Mouse (Mus musculus) fibroblast of lung, adult 2 months (primary cell): ENCODE measurements around the gene Asns.
"Not testable (repeated sequence)": the region's sequence is repeated elsewhere in the genome, so short reads cannot be mapped to it uniquely, and the experiment has no call there.

Experiments used
- DNase-seq: peaks from one replicate; pipeline ENCODE4 v3.0.0-alpha.2; 2011; ENCODE audit warnings: low read depth

Asns gene

GRCm38 (mm10) chr6:7676194-7676901 is 16.7 kb downstream of the Asns start:
- DNase-seq = no peak

GRCm38 (mm10) chr6:7672438-7673253 is 20.4 kb downstream of the Asns start:
- DNase-seq = peak; percentile 51

- DNase-seq = no peak
Measured at GRCm38 (mm10) chr6:7671429-7671828, 21.6 kb downstream of the Asns start.

GRCm38 (mm10) chr6:7670588-7670987 is 22.5 kb downstream of the Asns start:
- no peak for DNase-seq

- no peak for DNase-seq
Measured at GRCm38 (mm10) chr6:7669721-7670120, 23.3 kb downstream of the Asns start.

- DNase-seq = no peak
Measured at GRCm38 (mm10) chr6:7668332-7668731, 24.7 kb downstream of the Asns start.

- DNase-seq = not testable (repeated sequence)
Measured at GRCm38 (mm10) chr6:7665902-7666301, 27.2 kb downstream of the Asns start.

GRCm38 (mm10) chr6:7661455-7661854 is 31.6 kb downstream of the Asns start:
- no peak for DNase-seq

GRCm38 (mm10) chr6:7660377-7661080 is 32.5 kb downstream of the Asns start:
- DNase-seq = no peak

GRCm38 (mm10) chr6:7656601-7657000 is 36.5 kb downstream of the Asns start:
- DNase-seq = no peak

GRCm38 (mm10) chr6:7648458-7648857 is 44.6 kb downstream of the Asns start:
- DNase-seq = no peak
